Mouse (Mus musculus): Measurements from ENCODE around the gene Chdh.

The Chdh gene

GRCm38 (mm10) chr14:30054922-30055321, 46.1 kb downstream of the Chdh start:
- no peak for DNase-seq (ENCODE audit: low spot score in 2 of 2)

GRCm38 (mm10) chr14:30056031-30056766, 47.4 kb downstream of the Chdh start:
- DNase-seq (ENCODE audit: low spot score in 2 of 2): no peak

- no peak for DNase-seq (ENCODE audit: low spot score in 2 of 2)
Observed at GRCm38 (mm10) chr14:30064864-30065263, 56.0 kb downstream of the Chdh start.

GRCm38 (mm10) chr14:30066752-30067151, 57.9 kb downstream of the Chdh start:
- no peak for DNase-seq (ENCODE audit: low spot score in 2 of 2)

- no peak for DNase-seq (ENCODE audit: low spot score in 2 of 2)
Observed at GRCm38 (mm10) chr14:30068566-30068965, 59.7 kb downstream of the Chdh start.

- no peak for DNase-seq (ENCODE audit: low spot score in 2 of 2)
Observed at GRCm38 (mm10) chr14:30075268-30075887, 66.6 kb downstream of the Chdh start.

GRCm38 (mm10) chr14:30078115-30078808, 69.4 kb downstream of the Chdh start:
- DNase-seq (ENCODE audit: low spot score in 2 of 2): no peak

GRCm38 (mm10) chr14:30079729-30080128, 70.9 kb downstream of the Chdh start:
- DNase-seq (ENCODE audit: low spot score in 2 of 2): no peak

All from right cerebral cortex, adult 2 months (tissue).